Mouse (Mus musculus) MEL (cell line): ENCODE data around the gene Ramp3. TPM values are rescaled to one million over a fixed set of nuclear protein-coding genes. Genes with fewer than 3 reads are reported as not detected.

Experiments
- DNase-seq: peaks from one replicate; pipeline ENCODE4 v3.0.0; 2011; ENCODE audit warnings: low read depth, low spot score
- H3K27ac ChIP-seq: 2 replicates; pipeline ENCODE4 v1.5.1; 2012; ENCODE audit warnings: low read depth, mild to moderate bottlenecking, control low read depth, low read length, moderate library complexity; ENCODE audit not compliant: control insufficient read depth
- H3K27me3 ChIP-seq, 2 experiments: fragments of 150-350 bp in 1 of 2; sonication (generic) in 1 of 2; 2 replicates each; pipeline ENCODE4 v1.6.1; 2012; ENCODE audit warnings: low read length in 2 of 2, mild to moderate bottlenecking in 2 of 2, improper control_type of control experiment in 1 of 2, moderate library complexity in 1 of 2; ENCODE audit not compliant: insufficient read depth in 2 of 2, control insufficient read depth in 1 of 2
- H3K36me3 ChIP-seq, 2 experiments: 2 replicates each; pipeline ENCODE4 v1.6.1; 2012 to 2014; ENCODE audit warnings: low read length in 2 of 2, improper control_type of control experiment in 1 of 2, inconsistent platforms in 1 of 2, mild to moderate bottlenecking in 1 of 2; ENCODE audit not compliant: insufficient read depth in 2 of 2, control insufficient read depth in 1 of 2
- H3K4me1 ChIP-seq, 2 experiments: fragments of 150-350 bp in 1 of 2; sonication (generic) in 1 of 2; 2 replicates each; pipeline ENCODE4 v1.6.1; 2012; ENCODE audit warnings: low read length in 2 of 2, improper control_type of control experiment in 1 of 2, mild to moderate bottlenecking in 1 of 2; ENCODE audit not compliant: insufficient read depth in 2 of 2, control insufficient read depth in 1 of 2
- H3K4me3 ChIP-seq, 2 experiments: fragments of 150-350 bp in 1 of 2; sonication (generic) in 1 of 2; 2 replicates each; pipeline ENCODE4 v1.5.1; 2012; ENCODE audit warnings: low read depth in 2 of 2, low read length in 2 of 2, mild to moderate bottlenecking in 2 of 2, moderate library complexity in 2 of 2, control low read depth in 1 of 2, improper control_type of control experiment in 1 of 2; ENCODE audit not compliant: control insufficient read depth in 1 of 2, insufficient read depth in 1 of 2
- H3K79me2 ChIP-seq: 2 replicates; pipeline ENCODE4 v1.6.1; 2012; ENCODE audit warnings: mild to moderate bottlenecking, low read length, moderate library complexity; ENCODE audit not compliant: control insufficient read depth, poor library complexity, insufficient read depth
- H3K9ac ChIP-seq: 2 replicates; pipeline ENCODE4 v1.6.1; 2012; ENCODE audit warnings: low read depth, mild to moderate bottlenecking, control low read depth, low read length, moderate library complexity; ENCODE audit not compliant: control insufficient read depth, poor library complexity, severe bottlenecking
- H3K9me3 ChIP-seq: fragments of 150-350 bp; sonication (generic); replicated peaks from 2 replicates; pipeline ENCODE4 v1.6.1; 2012; ENCODE audit warnings: mild to moderate bottlenecking, low read length, improper control_type of control experiment, moderate library complexity; ENCODE audit not compliant: insufficient read depth
- BHLHE40 ChIP-seq: IDR thresholded peaks from 2 replicates; pipeline ENCODE4 v1.6.1; 2012; ENCODE audit warnings: low read depth, mild to moderate bottlenecking, inconsistent platforms, low read length, improper control_type of control experiment, borderline replicate concordance
- CHD1 ChIP-seq: IDR thresholded peaks from 2 replicates; pipeline ENCODE4 v1.6.1; 2012; ENCODE audit warnings: low read depth, mild to moderate bottlenecking, inconsistent platforms, low read length, improper control_type of control experiment
- CTCF ChIP-seq, 3 experiments: IDR thresholded peaks in 2 of 3; conservative IDR thresholded peaks in 1 of 3; 2 replicates each; pipeline ENCODE4 v1.5.1; 2011 to 2012; ENCODE audit warnings: low read length in 3 of 3, low read depth in 2 of 3, mild to moderate bottlenecking in 2 of 3, improper control_type of control experiment in 1 of 3, inconsistent platforms in 1 of 3, mixed read lengths in 1 of 3, moderate library complexity in 1 of 3; ENCODE audit not compliant: control insufficient read depth in 1 of 3, insufficient read depth in 1 of 3, poor library complexity in 1 of 3, severe bottlenecking in 1 of 3
- E2F4 ChIP-seq: IDR thresholded peaks from 2 replicates; pipeline ENCODE4 v1.6.1; 2011; ENCODE audit warnings: low read depth, low read length, improper control_type of control experiment, borderline replicate concordance
- ELF1 ChIP-seq: IDR thresholded peaks from 2 replicates; pipeline ENCODE4 v1.6.1; 2014; ENCODE audit warnings: low read depth, mild to moderate bottlenecking, inconsistent platforms, low read length, improper control_type of control experiment, moderate library complexity
- EP300 ChIP-seq, 2 experiments: IDR thresholded peaks; 2 replicates each; pipeline ENCODE4 v1.6.1; 2011; ENCODE audit warnings: improper control_type of control experiment in 2 of 2, low read length in 2 of 2, low read depth in 1 of 2, mild to moderate bottlenecking in 1 of 2
- GABPA ChIP-seq: IDR thresholded peaks from 2 replicates; pipeline ENCODE4 v1.6.1; 2012; ENCODE audit warnings: low read depth, mild to moderate bottlenecking, inconsistent platforms, low read length, improper control_type of control experiment, moderate library complexity
- GATA1 ChIP-seq: IDR thresholded peaks from 2 replicates; pipeline ENCODE4 v1.6.1; 2011; ENCODE audit warnings: low read depth, low read length, improper control_type of control experiment
- HCFC1 ChIP-seq: IDR thresholded peaks from 2 replicates; pipeline ENCODE4 v1.6.1; 2012; ENCODE audit warnings: low read depth, mild to moderate bottlenecking, inconsistent platforms, low read length, improper control_type of control experiment, moderate library complexity
- JUND ChIP-seq: IDR thresholded peaks from 2 replicates; pipeline ENCODE4 v1.6.1; 2011; ENCODE audit warnings: low read depth, mild to moderate bottlenecking, improper control_type of control experiment, low read length
- KAT2A ChIP-seq: conservative IDR thresholded peaks from 2 replicates; pipeline ENCODE4 v1.6.1; 2012; ENCODE audit warnings: low read depth, low read length, improper control_type of control experiment, inconsistent platforms
- MAFK ChIP-seq: IDR thresholded peaks from 2 replicates; pipeline ENCODE4 v1.6.1; 2011; ENCODE audit warnings: low read depth, mild to moderate bottlenecking, low read length, improper control_type of control experiment, borderline replicate concordance
- MAX ChIP-seq: IDR thresholded peaks from 2 replicates; pipeline ENCODE4 v1.6.1; 2011; ENCODE audit warnings: low read length, improper control_type of control experiment
- MAZ ChIP-seq: IDR thresholded peaks from 2 replicates; pipeline ENCODE4 v1.6.1; 2012; ENCODE audit warnings: low read depth, mild to moderate bottlenecking, inconsistent platforms, low read length, improper control_type of control experiment
- MEF2A ChIP-seq: IDR thresholded peaks from 2 replicates; pipeline ENCODE4 v1.6.1; 2014; ENCODE audit warnings: low read depth, mild to moderate bottlenecking, inconsistent platforms, low read length, improper control_type of control experiment; ENCODE audit not compliant: poor library complexity, insufficient replicate concordance, severe bottlenecking; ENCODE audit errors: extremely low read depth
- MXI1 ChIP-seq: IDR thresholded peaks from 2 replicates; pipeline ENCODE4 v1.6.1; 2011; ENCODE audit warnings: mild to moderate bottlenecking, low read depth, low read length, improper control_type of control experiment
- MYB ChIP-seq: IDR thresholded peaks from 2 replicates; pipeline ENCODE4 v1.6.1; 2011; ENCODE audit warnings: mild to moderate bottlenecking, low read depth, low read length, improper control_type of control experiment
- MYC ChIP-seq: IDR thresholded peaks from 2 replicates; pipeline ENCODE4 v1.6.1; 2011; ENCODE audit warnings: low read depth, mild to moderate bottlenecking, low read length, improper control_type of control experiment, moderate library complexity
- NELFE ChIP-seq: IDR thresholded peaks from 2 replicates; pipeline ENCODE4 v1.6.1; 2011; ENCODE audit warnings: low read depth, low read length, improper control_type of control experiment
- NRF1 ChIP-seq: IDR thresholded peaks from 2 replicates; pipeline ENCODE4 v1.6.1; 2014; ENCODE audit warnings: low read depth, mild to moderate bottlenecking, inconsistent platforms, low read length, improper control_type of control experiment, moderate library complexity; ENCODE audit not compliant: poor library complexity, insufficient read depth, severe bottlenecking
- POLR2A ChIP-seq, 2 experiments: IDR thresholded peaks; 2 replicates each; pipeline ENCODE4 v1.6.1; 2011 to 2012; ENCODE audit warnings: low read length in 2 of 2, mild to moderate bottlenecking in 2 of 2, control low read depth in 1 of 2, improper control_type of control experiment in 1 of 2, low read depth in 1 of 2, moderate library complexity in 1 of 2; ENCODE audit not compliant: control insufficient read depth in 1 of 2, insufficient read depth in 1 of 2, poor library complexity in 1 of 2
- POLR2AphosphoS2 ChIP-seq: IDR thresholded peaks from 2 replicates; pipeline ENCODE4 v1.6.1; 2011; ENCODE audit warnings: low read length, improper control_type of control experiment
- POLR2AphosphoS5 ChIP-seq: IDR thresholded peaks from 2 replicates; pipeline ENCODE4 v1.6.1; 2012; ENCODE audit warnings: low read depth, borderline replicate concordance, mild to moderate bottlenecking, inconsistent platforms, low read length, moderate library complexity, mixed read lengths
- RAD21 ChIP-seq: IDR thresholded peaks from 2 replicates; pipeline ENCODE4 v1.6.1; 2011; ENCODE audit warnings: mild to moderate bottlenecking, low read depth, low read length, improper control_type of control experiment
- RCOR1 ChIP-seq: IDR thresholded peaks from 2 replicates; pipeline ENCODE4 v1.6.1; 2012; ENCODE audit warnings: low read depth, mild to moderate bottlenecking, inconsistent platforms, low read length, improper control_type of control experiment
- SIN3A ChIP-seq: IDR thresholded peaks from 2 replicates; pipeline ENCODE4 v1.6.1; 2012; ENCODE audit warnings: low read length, improper control_type of control experiment, inconsistent platforms
- TAL1 ChIP-seq: IDR thresholded peaks from 2 replicates; pipeline ENCODE4 v1.6.1; 2012; ENCODE audit warnings: mild to moderate bottlenecking, inconsistent platforms, low read length, moderate library complexity, mixed read lengths
- TBP ChIP-seq: IDR thresholded peaks from 2 replicates; pipeline ENCODE4 v1.8.0; 2011; ENCODE audit warnings: low read depth, low read length, improper control_type of control experiment
- TCF12 ChIP-seq: IDR thresholded peaks from 2 replicates; pipeline ENCODE4 v1.6.1; 2014; ENCODE audit warnings: low read depth, mild to moderate bottlenecking, inconsistent platforms, low read length, improper control_type of control experiment, moderate library complexity
- UBTF ChIP-seq: IDR thresholded peaks from 2 replicates; pipeline ENCODE4 v1.6.1; 2012; ENCODE audit warnings: low read depth, mild to moderate bottlenecking, inconsistent platforms, low read length, improper control_type of control experiment, moderate library complexity, borderline replicate concordance; ENCODE audit not compliant: insufficient read depth
- USF1 ChIP-seq: IDR thresholded peaks from 2 replicates; pipeline ENCODE4 v1.6.1; 2014; ENCODE audit warnings: low read depth, mild to moderate bottlenecking, inconsistent platforms, low read length, improper control_type of control experiment, moderate library complexity
- USF2 ChIP-seq, 2 experiments: IDR thresholded peaks; 2 replicates each; pipeline ENCODE4 v1.6.1; 2011 to 2012; ENCODE audit warnings: improper control_type of control experiment in 2 of 2, low read length in 2 of 2, borderline replicate concordance in 1 of 2, inconsistent platforms in 1 of 2, low read depth in 1 of 2, mild to moderate bottlenecking in 1 of 2; ENCODE audit not compliant: insufficient read depth in 1 of 2
- ZC3H11A ChIP-seq: IDR thresholded peaks from 2 replicates; pipeline ENCODE4 v1.6.1; 2012; ENCODE audit warnings: low read depth, mild to moderate bottlenecking, inconsistent platforms, low read length, improper control_type of control experiment
- ZKSCAN1 ChIP-seq: IDR thresholded peaks from 2 replicates; pipeline ENCODE4 v1.6.1; 2012; ENCODE audit warnings: low read depth, mild to moderate bottlenecking, inconsistent platforms, low read length, improper control_type of control experiment, moderate library complexity
- ZMIZ1 ChIP-seq: IDR thresholded peaks from 2 replicates; pipeline ENCODE4 v1.6.1; 2012; ENCODE audit warnings: low read depth, mild to moderate bottlenecking, inconsistent platforms, low read length, improper control_type of control experiment, moderate library complexity
- ZNF384 ChIP-seq: IDR thresholded peaks from 2 replicates; pipeline ENCODE4 v1.6.1; 2012; ENCODE audit warnings: low read depth, mild to moderate bottlenecking, inconsistent platforms, low read length, improper control_type of control experiment
- polyA plus RNA-seq, 2 experiments: library from polyadenylated mRNA; stranded (reverse) in 1 of 2; unstranded in 1 of 2; fragments of >175 nt in 1 of 2; fragments of >200 nt in 1 of 2; gene quantifications; 2 replicates each; pipeline versions ENCODE4 v1.2.1 to v1.2.4; 2012; ENCODE audit warnings: low replicate concordance in 2 of 2, low read depth in 1 of 2; ENCODE audit not compliant: insufficient read length in 2 of 2, insufficient read depth in 1 of 2, missing spikeins in 1 of 2
- total RNA-seq: library from RNA; depleted of rRNA; stranded (reverse); fragments of 300-350 nt; gene quantifications from 2 replicates; pipeline ENCODE4 v1.2.3, GENCODE M21; 2012

The Ramp3 gene
- total and polyA plus RNA-seq, 3 experiments = not detected

DNA sequence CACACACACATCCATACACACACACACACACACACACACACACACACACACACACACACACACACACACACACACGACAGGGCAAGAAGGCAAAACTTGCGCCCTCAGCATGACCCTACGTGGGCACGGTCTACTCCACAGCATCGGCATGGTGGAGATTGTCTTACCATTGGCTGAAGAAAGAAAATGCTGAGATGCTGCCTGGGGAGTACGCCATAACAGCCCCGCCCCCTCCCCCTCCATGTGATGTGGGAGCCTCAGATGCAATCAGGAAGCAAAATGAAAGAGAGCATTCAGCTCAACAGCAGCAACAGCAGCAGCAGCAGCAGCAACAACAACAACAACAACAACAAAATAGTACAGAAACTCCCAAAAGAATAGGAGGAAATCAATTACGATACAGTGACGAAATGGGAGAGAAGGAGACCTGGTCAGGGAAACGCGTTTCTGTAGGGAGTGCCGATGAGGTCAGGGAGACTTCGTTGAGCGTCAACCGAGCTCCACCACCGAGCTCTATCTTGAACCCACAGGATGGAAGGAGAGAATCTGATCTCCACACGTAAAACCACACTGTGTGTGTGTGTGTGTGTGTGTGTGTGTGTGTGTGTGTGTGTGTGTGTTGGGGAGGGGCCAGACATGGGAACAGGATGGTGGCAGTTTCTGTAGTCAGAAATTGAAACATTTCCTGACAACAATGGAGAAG is 21.5 kb downstream of the Ramp3 start:
- Histone ChIP-seq H3K27ac (peak overlapping the region; percentile 43), H3K4me3 (peak overlapping the region; percentile 66 to 92), H3K27me3 (no peaks in the 10 kb centered on the region), H3K79me2 (no peaks in the 10 kb centered on the region), H3K9ac (peak overlapping the region; percentile 53), H3K36me3 (no peaks in the 10 kb centered on the region; a peak in 1 of 4 replicates), H3K4me1 (no peaks in the 10 kb centered on the region; a peak in 1 of 4 replicates), H3K9me3 (no peaks in the 10 kb centered on the region)
- DNase-seq = peak; percentile 88
- no peak for TF ChIP-seq MAFK
- TF ChIP-seq TAL1 = peak; percentile 40
- TF ChIP-seq NRF1 = no peak
- no peak for TF ChIP-seq ZC3H11A
- TF ChIP-seq MAX = 0 out of 2 replicates have a peak, but pooled peaks have one; percentile 19
- TF ChIP-seq MAZ = no peak
- no peak for TF ChIP-seq USF2 (IDR thresholded peaks at IDR 0.05; ENCODE audit: borderline replicate concordance in 1 of 2, insufficient read depth in 1 of 2, low read depth in 1 of 2, low read length in 2 of 2)
- no peak for TF ChIP-seq HCFC1
- TF ChIP-seq CHD1 = no peak
- TF ChIP-seq UBTF = no peak
- TF ChIP-seq EP300 (IDR thresholded peaks at IDR 0.05; ENCODE audit: low read depth in 1 of 2, low read length in 2 of 2) = peak in 1 of 2 experiments; percentile 64; a peak in 2 of 4 replicates
- no peak for TF ChIP-seq NELFE
- peak; percentile 44 for TF ChIP-seq MXI1
- no peak; the same call in 1 of the 2 replicates for TF ChIP-seq GATA1
- no peak for TF ChIP-seq TCF12
- no peak for TF ChIP-seq CTCF (IDR thresholded peaks at IDR 0.05 in 2 of 3, conservative IDR thresholded peaks at IDR 0.05 in 1 of 3; ENCODE audit: control insufficient read depth in 1 of 3, insufficient read depth in 1 of 3, low read depth in 2 of 3, low read length in 3 of 3, poor library complexity in 1 of 3, severe bottlenecking in 1 of 3)
- no peak for TF ChIP-seq TBP
- peak; percentile 32; the same call in 1 of the 2 replicates for TF ChIP-seq ELF1
- TF ChIP-seq POLR2A (IDR thresholded peaks at IDR 0.05; ENCODE audit: control insufficient read depth in 1 of 2, insufficient read depth in 1 of 2, low read depth in 1 of 2, low read length in 2 of 2, poor library complexity in 1 of 2) = 0 out of 4 replicates have a peak, but pooled peaks of 1 of the 2 experiments have one; percentile 34
- TF ChIP-seq ZKSCAN1 = no peak
- TF ChIP-seq MYB = no peak
- TF ChIP-seq ZNF384 = no peak
- TF ChIP-seq JUND = no peak
- TF ChIP-seq MYC = no peak
- no peak for TF ChIP-seq E2F4
- peak; percentile 40; the same call in 1 of the 2 replicates for TF ChIP-seq RCOR1
- no peak for TF ChIP-seq MEF2A
- peak; percentile 74 for TF ChIP-seq USF1
- TF ChIP-seq POLR2AphosphoS2 = no peak
- TF ChIP-seq RAD21 = no peak
- TF ChIP-seq BHLHE40 = no peak; the same call in 1 of the 2 replicates
- no peak for TF ChIP-seq ZMIZ1
- TF ChIP-seq SIN3A = no peak; the same call in 1 of the 2 replicates
- TF ChIP-seq KAT2A = no peak
- TF ChIP-seq POLR2AphosphoS5 = no peak
- TF ChIP-seq GABPA = no peak
